Mouse (Mus musculus) thymus, postnatal 14 days (tissue): ENCODE measurements around the gene Tec.

Source experiments
- DNase-seq: peaks from one replicate; pipeline ENCODE4 v3.0.0; 2021

Gene Tec

DNA sequence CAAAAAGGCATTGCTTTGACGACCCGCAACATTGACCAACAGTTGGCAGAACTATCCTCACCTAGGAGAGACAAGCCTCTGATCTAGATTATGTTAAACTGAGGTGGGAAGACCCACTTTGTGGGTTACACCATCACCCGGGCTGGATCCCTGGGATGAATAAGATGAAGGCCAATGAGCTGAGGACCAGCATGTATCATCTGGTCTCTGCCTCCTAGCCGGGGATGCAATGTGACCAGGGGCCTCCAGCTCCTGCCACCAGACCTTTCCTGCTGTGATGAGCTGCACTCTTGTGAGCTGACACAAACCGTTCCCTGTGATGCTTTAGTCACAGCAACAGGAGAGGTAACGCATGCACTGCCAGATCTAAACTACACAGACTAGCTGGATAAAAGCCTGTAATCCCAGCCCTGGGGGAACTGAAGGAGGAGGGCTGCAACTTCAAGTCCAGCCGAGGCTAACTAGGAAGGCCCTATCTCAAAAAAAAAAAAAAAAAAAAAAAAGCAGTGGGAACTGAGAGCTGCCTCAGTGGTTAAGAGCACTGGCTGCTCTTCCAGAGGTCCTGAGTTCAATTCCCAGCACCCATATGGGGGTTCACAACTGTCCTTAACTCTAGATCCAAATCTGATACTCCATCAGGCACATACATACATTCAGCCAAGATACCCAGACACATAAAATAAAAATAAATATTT lies 15.8 kb downstream of the Tec start:
- DNase-seq, result no peak

DNA sequence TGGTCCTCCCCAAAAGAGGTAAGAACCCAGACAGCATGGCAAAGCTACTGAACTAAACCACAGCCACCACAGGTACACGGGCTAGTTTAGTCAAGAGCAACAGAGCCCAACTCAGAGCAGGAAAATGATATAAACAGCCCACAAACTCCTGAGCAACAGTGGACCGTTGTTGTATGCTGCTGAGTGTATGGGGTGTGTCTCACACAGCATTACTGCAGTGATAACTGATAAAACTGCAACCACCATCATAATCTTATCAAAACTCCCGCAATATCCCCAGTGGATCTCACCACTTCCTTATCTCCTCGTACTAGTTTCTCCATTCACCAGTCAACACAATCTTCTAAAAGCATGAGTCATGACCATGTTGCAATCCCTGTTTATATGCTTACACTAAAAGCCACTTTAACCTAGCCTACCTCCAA lies 16.6 kb downstream of the Tec start:
- DNase-seq, result no peak

DNA sequence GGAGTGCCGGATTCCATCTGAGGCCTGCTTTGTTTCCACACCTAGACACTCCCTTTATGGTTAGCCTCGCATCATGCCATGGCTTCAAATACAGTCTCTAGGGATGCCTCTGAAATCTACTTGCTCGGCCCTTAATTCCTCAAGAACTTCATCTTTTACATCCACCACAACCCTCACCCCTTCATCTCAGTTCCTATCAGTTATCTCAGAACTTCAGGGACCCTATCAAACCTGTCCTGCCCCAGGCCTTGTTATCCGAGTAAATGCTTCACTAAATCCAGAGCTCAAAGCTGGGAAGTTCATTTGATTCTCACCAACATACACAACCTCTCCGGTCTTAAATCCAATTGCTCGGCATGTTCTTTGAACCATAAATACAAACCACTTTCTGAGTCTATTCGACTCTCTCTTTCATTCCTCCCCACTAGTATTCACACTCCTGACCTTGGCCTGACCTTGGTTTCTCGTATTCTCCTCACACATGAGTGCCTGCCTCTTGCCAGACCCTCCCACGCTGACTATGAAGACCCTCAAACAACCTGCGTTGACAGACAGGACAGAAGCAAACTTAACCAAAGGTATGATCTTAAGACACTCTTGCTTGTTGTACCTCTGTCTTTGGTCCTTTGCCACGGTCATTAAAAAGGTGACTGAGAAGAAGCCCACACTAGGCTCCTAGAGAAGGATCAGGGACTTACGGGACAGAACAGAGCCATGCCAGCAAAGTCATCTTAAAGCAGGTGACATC lies 17.2 kb downstream of the Tec start:
- DNase-seq, result no peak

DNA sequence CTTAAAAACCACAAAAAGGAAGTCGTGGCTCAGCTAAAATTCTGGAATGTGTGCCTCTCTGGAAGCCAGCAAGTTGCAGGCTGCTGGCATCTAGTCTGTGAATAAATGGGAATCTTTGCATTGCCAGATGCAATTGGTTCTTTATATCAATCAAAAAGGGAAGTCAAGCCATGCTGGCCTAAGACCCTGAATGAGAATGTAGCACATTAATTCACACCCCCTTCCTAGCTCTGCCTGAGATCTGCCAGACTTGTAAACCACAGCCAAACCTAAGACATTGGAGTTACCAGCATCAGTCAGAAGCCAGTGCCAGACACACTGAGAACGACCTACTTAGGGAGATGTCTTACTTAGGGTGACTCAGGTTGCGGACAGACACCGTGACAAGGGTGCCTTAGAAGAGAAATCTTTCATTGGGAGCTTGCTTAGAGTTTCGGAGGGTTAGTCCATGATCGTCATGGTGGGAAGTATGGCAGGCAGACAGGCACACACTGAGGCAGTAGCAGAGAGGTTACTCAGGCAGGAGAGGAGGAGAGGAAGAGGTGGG lies 19.3 kb downstream of the Tec start:
- no peak for DNase-seq

DNA sequence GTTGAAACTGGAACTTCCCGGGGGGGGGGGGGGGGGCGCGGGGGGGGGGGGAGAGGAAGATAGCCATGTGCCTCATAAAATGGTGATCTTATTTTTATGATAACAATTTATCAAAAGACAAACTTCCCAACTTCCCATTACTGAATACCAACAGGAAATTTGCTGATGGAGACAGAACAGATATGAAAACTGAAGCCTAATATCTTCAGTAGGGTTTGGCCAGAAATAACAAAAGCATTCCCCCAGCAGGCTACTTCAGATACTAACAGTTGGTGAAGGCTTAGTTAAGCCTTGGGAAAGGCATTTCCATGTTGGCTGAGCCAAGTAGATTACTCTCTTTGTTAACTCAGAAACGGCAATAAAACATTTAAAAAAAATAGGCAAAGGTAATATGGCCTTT lies 21.6 kb downstream of the Tec start:
- DNase-seq, result no peak

DNA sequence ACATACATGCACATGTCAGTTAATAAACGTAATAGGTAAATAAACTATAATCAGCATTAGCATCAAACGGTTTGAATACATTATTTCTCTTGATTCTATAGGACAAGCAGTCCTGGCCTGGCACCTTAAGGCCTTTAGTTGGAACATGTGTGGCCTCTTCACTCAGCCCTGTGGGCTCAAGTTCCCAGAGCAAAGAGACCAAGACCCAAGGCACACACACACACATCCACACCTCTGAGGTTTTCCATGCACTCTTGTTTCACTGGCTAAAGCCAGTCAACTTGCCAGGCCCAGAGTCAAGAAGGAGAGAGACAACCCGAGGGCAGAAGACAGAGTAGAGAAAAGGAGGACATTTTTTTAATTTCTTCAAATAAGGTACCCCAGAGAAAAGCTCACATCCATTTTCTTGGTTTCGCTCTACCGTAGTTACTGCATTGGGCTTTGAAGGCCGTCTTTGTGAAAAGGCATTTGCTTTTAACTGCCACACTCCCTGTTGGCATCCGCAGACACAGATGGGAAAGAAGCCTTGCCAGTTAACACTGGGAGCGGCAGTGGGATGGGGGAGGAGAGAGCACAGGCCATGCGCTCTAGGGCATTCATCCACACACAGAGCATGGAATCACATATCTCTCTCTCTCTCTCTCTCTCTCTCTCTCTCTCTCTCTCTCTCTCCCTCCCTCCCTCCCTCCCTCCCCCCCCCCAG lies 22.2 kb downstream of the Tec start:
- DNase-seq, result no peak

DNA sequence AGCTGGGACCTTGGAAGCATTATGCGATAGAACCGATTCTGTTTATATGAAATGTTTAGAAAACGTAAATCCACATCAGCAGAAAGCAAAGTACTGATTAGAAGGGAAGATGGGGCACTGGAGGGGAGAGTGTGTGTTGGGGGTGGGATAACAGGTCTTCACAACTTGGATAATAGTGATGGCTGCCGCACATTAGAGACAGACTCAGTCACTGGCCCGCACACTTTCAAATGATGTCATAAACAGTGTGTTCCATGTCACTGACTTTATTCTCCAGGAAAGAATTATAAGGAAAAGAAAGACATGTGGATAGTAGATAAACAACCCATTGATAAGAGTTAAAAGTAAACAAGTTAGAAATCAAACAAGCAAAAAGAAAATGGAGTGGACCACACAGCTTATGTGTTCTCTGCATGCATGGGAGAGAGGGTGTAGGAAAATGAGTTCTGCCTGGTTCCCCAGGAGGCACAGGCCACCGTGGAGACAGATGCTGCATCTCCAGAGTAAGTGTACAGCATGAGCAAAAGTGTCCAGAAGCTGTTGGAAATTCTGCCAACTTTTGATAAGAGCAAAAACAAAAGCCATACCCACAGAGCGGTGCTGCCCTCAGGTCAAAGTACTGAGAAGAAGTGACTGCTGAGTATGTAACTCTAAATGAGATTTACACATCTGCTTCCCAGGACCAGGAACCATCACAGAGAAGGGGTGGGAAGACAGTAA lies 23.3 kb downstream of the Tec start:
- no peak for DNase-seq

DNA sequence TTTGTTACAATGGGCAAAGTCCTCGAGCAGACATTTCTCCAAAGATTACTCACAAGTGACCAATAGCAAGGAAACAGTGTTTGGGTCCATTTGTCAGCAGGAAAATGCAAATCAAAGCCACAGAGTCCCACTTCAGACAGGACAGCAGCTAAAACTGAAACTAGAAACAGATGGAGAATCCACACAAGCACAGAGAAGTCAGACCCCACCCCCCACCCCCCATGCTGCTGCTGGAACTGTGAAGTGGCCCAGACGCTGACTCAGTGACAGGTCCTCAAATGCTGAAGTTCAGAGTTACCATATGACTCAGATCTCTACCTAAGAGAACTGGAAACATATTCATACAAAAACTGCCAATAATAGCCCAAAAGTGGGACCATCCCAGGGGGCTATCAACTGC lies 24.0 kb downstream of the Tec start:
- no peak for DNase-seq

DNA sequence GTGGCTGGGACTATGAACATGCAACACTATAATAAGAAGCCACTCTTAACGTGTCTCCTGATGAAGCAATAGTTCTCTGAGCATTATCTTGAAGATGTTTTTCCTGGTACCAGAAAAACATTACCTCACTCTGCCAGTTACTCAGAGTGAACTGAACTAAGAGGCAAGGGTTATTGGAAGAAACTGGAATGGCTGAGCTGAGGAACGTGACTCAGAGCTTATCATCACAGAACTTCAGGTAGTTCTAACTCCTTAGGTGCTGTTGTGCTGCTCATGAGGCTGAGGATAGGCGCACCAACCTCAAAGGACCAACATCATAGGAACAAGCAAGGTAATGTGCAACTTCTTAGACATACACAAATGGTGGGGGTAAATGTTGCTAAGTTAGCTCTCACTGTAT lies 28.6 kb downstream of the Tec start:
- DNase-seq, result no peak

DNA sequence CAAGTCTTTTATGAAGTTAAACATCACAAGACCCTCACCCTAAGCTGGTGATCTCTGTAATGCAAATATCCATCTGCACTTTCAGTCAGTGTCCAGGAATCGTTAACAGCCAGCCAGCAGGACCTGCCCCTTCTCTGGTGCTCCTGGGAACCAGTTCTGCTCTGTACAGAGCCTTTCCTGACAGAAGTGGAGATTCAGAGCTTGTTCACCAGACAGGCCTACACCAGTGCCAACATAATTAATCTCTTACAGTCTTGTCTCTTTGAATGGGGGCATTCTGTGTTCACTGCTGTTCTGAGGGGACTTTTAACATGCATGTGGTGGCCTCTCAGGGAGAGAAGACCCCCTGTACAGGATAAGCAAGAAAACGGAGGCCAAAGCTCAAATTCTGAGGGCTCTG lies 29.3 kb downstream of the Tec start:
- no peak for DNase-seq

DNA sequence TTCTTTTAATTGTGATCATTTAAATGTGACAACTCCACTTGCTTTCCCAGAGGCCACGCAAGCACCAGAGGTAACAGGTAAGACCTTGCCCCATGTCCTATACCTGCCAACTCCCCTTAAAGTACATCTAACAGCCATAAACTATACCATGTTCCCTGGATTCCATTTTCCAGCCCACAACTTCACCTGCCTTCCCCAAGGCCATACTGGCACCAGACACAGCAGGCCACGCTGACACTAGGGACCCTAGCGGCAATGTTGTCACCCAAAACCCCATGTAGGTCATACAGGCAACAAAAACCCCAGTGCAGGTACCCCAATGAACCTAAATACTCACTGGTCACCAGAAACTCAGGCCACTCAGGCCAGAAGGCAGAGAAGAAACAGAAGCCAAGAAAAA lies 32.6 kb downstream of the Tec start:
- no peak for DNase-seq

DNA sequence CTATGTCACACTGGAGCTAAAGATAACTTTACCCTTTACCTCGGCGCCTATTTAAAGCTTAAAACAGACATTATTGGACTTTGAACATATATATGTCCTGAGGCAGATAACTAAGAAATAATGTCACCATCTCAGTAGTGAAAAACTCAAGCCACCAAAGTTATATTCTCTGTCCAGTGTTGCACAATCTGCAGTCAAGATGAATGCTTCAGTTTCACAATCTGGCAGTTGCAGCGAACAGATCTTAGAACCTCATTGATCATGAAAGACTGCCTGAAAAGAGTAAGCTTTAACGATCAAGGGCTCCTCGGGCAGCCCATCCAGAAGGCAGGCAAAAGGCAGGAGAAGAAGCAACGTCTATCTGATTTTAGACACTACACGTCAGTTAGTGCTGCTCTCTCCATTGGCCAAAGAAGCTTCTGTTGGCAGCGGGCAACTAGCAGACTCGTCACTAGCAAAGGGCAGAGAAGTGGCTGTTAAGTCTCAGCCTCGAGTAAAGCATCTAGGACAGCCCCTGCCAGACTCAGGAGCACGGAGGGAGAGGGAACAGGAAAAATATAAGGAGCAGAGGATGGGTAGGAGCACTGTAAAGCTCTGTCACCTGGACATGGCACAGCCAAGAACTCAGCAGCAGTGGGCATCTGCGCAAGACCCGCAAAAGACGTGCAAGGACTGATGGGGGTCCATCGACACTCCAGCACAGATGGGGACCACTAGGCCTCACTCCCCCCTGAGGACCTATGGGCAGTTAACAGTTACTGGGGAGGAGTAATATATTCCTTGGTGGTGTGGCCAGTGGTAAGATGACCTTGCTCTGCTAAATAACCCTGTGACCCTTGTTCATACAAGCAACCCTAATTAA lies 35.1 kb downstream of the Tec start:
- no peak for DNase-seq

DNA sequence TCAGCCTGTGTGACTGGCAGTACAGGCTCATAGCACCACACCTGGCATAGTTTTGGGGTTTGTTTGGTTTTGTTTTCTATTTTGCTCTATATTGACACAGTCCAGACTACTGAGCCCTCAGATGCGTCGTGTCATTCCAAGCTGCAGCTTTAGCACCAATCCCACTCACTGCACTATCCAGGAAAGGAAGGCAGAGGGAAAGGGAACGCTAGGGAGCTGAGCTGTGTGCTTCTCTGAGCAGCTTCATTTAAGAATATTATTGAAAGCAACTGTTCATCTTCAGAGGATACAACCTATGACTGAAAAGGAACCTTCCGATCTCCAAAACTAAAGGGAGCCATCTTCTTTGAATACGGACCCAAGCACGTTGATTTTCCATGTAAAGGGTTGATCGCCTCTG lies 36.1 kb downstream of the Tec start:
- DNase-seq, result no peak

DNA sequence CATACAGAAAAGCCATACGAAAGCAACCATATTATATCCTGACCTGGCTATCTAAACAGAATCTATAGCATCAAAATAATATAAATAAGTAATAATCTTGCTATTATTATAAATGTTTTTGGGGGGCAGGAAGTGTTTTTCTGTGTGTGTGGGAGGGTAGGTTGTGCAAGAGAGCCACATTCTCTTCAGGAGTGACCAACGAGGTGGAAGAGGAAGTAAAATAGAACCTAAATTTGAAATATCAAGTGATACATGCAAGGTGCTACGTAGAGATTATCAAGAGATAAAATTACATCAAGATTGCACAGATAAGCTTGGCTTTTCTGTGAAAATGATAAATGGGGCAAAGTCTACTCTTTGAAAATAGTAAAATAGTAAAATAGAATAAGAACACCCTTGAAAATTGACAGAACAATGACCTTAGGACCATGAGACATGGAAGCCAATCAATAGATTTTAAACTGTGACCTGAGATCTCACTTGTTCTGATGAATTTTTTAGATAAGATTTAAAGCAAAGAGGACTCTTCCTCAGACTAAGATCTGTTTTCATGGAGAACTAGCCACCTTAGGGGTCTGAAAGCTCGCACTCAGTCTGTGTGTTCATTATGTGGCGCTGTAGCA lies 37.2 kb downstream of the Tec start:
- DNase-seq, result no peak

DNA sequence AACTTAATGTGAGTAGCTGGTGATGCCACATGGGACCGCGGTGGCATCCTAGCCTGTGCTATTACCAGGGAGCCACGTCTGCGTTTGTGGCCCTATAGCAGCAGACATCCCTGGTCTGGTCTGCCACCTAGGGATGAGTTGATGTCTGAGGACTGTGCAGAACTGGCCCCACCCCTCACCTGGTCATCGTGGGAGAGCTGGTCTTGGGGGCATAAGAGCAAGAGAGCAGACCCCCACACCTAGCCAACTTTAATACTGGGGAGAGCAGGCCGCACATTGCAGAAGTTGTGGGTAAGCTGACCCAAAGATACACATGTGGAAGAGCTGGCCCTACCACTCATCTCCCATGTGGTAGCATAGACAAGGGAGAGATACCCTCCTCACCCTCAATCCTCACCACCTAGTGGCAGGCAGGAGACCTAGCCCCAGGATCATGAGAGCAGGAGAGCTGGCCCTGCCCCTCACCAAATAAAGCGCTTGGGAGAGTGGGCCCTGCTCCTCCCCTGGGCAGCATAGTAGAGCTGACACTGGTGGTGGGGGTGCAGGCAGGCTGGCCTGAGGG lies 38.7 kb downstream of the Tec start:
- no peak for DNase-seq

DNA sequence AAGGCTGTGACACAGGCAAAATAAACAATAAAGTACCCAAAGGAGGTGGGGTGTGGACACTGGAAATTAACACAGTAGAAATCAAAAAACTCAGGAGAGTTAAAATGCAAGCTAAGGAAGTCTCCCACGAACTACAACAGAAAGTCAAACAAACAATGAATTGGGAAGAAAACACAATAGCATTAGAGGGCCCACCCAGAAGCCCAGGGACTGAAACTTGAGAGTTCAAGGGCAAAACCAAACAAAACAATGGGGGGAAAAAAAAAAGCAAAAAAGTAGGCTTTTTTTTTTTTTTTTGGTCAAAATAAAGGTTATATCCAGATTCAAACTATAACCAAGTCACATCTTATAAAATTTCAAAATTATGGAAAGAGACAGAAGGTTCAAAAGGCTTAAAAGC lies 39.9 kb downstream of the Tec start:
- DNase-seq, result no peak

DNA sequence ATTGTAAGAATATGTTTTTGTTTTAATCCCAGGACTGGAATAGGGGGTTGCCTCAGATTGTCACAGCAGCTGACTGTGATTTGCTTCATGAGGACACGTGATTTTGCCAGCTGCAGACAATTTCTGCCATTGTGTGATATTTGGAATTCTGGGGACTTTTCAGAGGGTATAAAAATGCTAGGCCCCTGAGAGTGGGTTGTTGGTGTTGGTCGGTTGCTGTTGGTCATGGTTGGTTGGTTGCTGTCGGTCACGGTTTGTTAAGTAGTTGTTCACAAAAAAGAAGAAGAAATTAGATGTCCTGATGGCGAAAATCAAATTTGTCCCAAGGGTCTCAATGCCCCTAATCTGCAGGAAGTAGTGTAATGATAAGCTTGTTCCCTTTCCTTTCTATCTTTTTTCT lies 40.8 kb downstream of the Tec start:
- DNase-seq, result no peak

DNA sequence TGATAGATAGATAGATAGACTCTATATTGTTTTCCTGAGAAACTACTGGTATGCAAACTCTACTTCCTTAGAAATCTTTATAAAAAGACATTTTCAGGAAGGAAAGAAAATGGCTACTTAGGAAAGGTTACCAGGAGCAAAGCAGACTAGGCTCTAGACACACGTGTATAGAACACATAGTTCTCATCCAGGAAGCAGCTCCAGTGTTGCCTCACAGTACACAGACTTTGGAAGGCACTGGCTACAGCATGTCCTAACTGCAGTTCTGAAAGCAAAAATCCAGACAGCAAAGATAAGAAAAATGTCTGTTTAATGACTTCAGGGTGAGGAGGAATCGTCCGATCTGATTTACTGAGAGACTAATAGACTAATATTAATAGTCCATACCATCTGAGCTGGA lies 41.8 kb downstream of the Tec start:
- no peak for DNase-seq

DNA sequence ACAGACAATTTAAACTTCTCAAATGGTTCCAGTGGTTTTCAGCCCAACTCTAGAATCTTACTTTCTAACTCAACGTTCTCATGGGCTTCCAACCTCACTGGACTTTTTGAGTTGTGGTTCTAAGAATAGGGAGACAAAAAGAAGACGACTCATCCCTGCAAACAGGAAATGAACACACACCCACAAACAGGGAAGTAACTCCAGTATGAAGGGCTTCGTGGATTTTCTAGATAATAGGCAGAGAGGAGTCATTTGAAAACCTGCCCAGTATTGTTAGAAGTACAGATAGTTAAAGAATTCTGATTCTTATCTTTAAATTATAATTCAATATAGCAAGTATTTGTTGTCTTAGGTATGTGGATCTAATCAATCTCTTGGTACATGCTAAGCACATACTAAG lies 47.6 kb downstream of the Tec start:
- DNase-seq, result no peak

DNA sequence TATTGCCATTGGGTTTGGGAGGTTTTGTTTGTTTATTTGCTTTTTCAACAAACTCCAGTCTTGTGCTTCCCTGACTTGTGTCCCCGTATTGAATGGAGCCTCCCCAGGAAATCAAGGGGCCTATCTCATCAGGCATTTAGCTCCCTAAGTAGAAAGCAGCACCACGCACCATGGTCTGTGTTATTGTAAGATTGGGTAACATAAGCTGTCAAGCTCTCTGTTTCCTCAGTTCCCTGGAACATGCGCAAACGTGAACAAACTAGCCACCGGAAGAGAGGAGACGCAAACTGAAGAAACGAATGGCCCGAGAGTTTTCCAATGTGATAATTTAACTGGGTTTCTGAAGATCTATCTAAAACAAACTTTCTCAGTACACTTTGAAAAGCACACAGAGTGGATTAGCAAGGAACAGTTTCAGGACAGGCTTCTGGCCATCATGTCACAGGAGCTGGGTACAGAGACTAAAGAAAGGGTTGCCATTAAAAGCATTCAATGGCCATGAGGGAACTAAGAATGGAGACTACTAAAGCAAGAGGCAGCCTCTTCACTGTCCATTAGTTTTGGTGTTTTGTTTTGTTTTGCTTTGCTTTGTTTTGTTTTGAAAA lies 48.1 kb downstream of the Tec start:
- DNase-seq, result no peak
